Mouse (Mus musculus): ENCODE results near the gene Coq8a.

DNA sequence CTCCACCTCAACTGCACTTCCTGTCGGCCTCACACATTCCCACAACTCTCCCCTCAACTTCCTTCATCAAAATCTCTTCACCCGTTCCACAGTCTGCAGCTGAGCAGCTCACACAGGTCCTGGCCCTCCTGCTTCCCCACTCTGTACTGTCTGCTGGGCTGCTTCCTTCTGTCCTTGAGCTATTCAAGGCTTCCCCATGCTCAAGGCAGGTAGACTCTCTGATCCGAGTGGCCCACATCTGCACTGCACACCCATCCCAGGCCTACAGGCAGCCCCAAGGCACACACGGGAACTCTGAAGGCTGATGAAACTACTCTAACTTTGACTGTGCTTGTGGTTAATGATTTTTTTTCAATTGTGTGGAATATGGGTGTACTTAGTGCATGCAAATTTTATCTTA, 6.5 kb downstream of the Coq8a start:
- no peak for TF ChIP-seq CTCF (IDR thresholded peaks at IDR 0.05; ENCODE audit: low read depth)
- no peak for TF ChIP-seq EP300 (IDR thresholded peaks at IDR 0.05; ENCODE audit: low read depth)
